Mouse (Mus musculus) cerebellum, adult 2 months (tissue): ENCODE data around the gene Rsu1. TPM values are rescaled to one million over a fixed set of nuclear protein-coding genes. Genes with fewer than 3 reads are reported as not detected.

Experiments used
- DNase-seq, 2 experiments: peaks; one replicate each; pipeline ENCODE4 v3.0.0; 2021
- H3K27ac ChIP-seq: fragments of 200-500 bp; 2 replicates; pipeline ENCODE4 v1.5.1; 2012; ENCODE audit warnings: low read length, control low read depth, inconsistent platforms; ENCODE audit not compliant: insufficient read depth
- H3K27me3 ChIP-seq: fragments of 200-500 bp; 2 replicates; pipeline ENCODE4 v1.6.1; 2012; ENCODE audit warnings: inconsistent platforms, mild to moderate bottlenecking, low read length, moderate library complexity; ENCODE audit not compliant: control insufficient read depth, insufficient read depth
- H3K4me1 ChIP-seq: fragments of 200-500 bp; 2 replicates; pipeline ENCODE4 v1.6.1; 2011; ENCODE audit warnings: low read length; ENCODE audit not compliant: control insufficient read depth, insufficient read depth
- H3K4me3 ChIP-seq: fragments of 200-500 bp; replicated peaks from 2 replicates; pipeline ENCODE3; 2011; ENCODE audit warnings: mild to moderate bottlenecking, low read depth, low read length, control low read depth; ENCODE audit not compliant: insufficient read depth
- CTCF ChIP-seq: fragments of 200-500 bp; IDR thresholded peaks from 2 replicates; pipeline ENCODE4 v1.5.1; 2011; ENCODE audit warnings: low read depth, mild to moderate bottlenecking, control low read depth, low read length, moderate library complexity, borderline replicate concordance; ENCODE audit not compliant: insufficient read depth
- POLR2A ChIP-seq: fragments of 200-500 bp; IDR thresholded peaks from 2 replicates; pipeline ENCODE4 v1.6.1; 2011; ENCODE audit warnings: low read length, control low read depth, borderline replicate concordance; ENCODE audit not compliant: insufficient read depth
- WGBS: fragments of 180-500 bp; shearing (Covaris S2); methylation state at CpG from one replicate; pipeline ENCODE4 v1.1.7; 2018; 5-methylcytosine and 5-hydroxymethylcytosine counted together
- polyA plus RNA-seq: library from polyadenylated mRNA; depleted of rRNA; stranded (reverse); fragments of >200 nt; gene quantifications from 2 replicates; pipeline ENCODE4 v1.2.3, GENCODE M21; 2012

Rsu1 gene
- polyA plus RNA-seq, 1 experiment: 34.3 TPM

- WGBS: 97% methylated on average over 5 of the region's 5 CpGs
- Histone ChIP-seq H3K27ac (no peak overlapping the region), H3K4me3 (no peak overlapping the region), H3K27me3 (no peaks in the 10 kb centered on the region), H3K4me1 (no peaks in the 10 kb centered on the region)
- no peak for DNase-seq
- no peak for TF ChIP-seq CTCF
- no peak for TF ChIP-seq POLR2A
These were observed 177.2 kb downstream of the Rsu1 start for GRCm38 (mm10) chr2:13094045-13094444.

GRCm38 (mm10) chr2:13093570-13093969 lies 177.6 kb downstream of the Rsu1 start:
- Histone ChIP-seq H3K27me3 (no peaks in the 10 kb centered on the region), H3K27ac (no peak overlapping the region), H3K4me1 (no peaks in the 10 kb centered on the region), H3K4me3 (no peak overlapping the region)
- 94% methylated on average over 1 of the region's 1 CpGs for WGBS
- no peak for DNase-seq
- TF ChIP-seq CTCF (no peak), POLR2A (no peak)

- WGBS: 89% methylated on average over 5 of the region's 5 CpGs
- H3K27me3 ChIP-seq: no peaks in the 10 kb centered on the region
- no peak for DNase-seq
- H3K4me3 ChIP-seq: no peak overlapping the region
- no peak overlapping the region for H3K27ac ChIP-seq
- H3K4me1 ChIP-seq: no peaks in the 10 kb centered on the region
- TF ChIP-seq CTCF: no peak
- no peak for TF ChIP-seq POLR2A
These were observed 179.7 kb downstream of the Rsu1 start for GRCm38 (mm10) chr2:13091399-13092015.

DNA sequence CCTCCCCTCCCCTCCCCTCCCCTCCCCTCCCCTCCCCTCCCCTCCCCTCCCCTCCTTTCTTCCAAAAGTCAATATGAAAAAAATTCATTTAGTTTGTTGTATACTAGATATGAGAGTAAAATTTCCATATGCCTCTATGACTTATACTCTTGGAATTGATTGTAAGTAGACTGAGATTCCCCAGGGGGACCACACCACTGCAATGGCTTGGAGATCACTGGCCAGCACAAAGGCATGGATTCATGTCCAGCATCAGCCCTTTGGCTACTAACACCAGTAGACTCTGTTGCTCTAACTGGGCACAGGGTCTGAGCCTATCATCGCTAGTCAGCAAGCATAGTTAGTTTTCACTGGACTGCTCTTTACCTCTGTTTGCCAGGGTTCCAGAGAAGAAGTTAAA lies 180.4 kb downstream of the Rsu1 start:
- Histone ChIP-seq H3K4me1 (no peaks in the 10 kb centered on the region), H3K27me3 (no peaks in the 10 kb centered on the region), H3K4me3 (no peak overlapping the region), H3K27ac (no peak overlapping the region)
- DNase-seq: no peak
- WGBS: 91% methylated on average over 1 of the region's 1 CpGs
- TF ChIP-seq POLR2A (no peak), CTCF (no peak)

DNA sequence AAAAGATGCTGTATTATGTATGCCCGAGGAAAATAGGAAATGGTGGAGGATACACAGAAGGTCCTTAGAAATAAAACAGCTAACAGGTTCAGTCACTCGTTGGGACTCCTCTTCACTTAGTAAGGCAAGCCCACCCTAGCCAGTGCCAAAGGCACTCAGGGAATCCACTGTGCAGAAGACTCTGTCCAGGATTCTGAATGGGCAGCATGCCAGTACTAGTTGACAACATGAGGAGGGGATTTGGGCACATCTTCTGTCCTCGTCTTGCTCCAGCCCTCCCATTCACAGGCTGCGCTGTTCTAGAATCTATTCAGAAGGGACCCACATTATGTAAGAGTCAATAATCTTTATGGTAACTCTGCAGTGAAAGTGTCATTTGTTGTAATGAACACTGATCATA lies 181.4 kb downstream of the Rsu1 start:
- no peak overlapping the region for H3K4me3 ChIP-seq
- TF ChIP-seq POLR2A: no peak
- TF ChIP-seq CTCF: no peak
- H3K27me3 ChIP-seq: no peaks in the 10 kb centered on the region
- no peak for DNase-seq
- no peak overlapping the region for H3K27ac ChIP-seq
- no peaks in the 10 kb centered on the region for H3K4me1 ChIP-seq
- WGBS: 39% methylated on average over 4 of the region's 4 CpGs

GRCm38 (mm10) chr2:13088266-13088665 lies 182.9 kb downstream of the Rsu1 start:
- no peak overlapping the region for H3K4me3 ChIP-seq
- H3K27ac ChIP-seq: no peak overlapping the region
- H3K4me1 ChIP-seq: no peaks in the 10 kb centered on the region
- H3K27me3 ChIP-seq: no peaks in the 10 kb centered on the region
- DNase-seq: no peak
- TF ChIP-seq CTCF (no peak), POLR2A (no peak)
- 46% methylated on average over 4 of the region's 4 CpGs for WGBS

- no peak for TF ChIP-seq POLR2A
- no peak overlapping the region for H3K27ac ChIP-seq
- no peaks in the 10 kb centered on the region for H3K4me1 ChIP-seq
- WGBS: 96% methylated on average over 2 of the region's 2 CpGs
- no peak for DNase-seq
- no peaks in the 10 kb centered on the region for H3K27me3 ChIP-seq
- no peak overlapping the region for H3K4me3 ChIP-seq
These were observed 183.4 kb downstream of the Rsu1 start for GRCm38 (mm10) chr2:13087811-13088210.

DNA sequence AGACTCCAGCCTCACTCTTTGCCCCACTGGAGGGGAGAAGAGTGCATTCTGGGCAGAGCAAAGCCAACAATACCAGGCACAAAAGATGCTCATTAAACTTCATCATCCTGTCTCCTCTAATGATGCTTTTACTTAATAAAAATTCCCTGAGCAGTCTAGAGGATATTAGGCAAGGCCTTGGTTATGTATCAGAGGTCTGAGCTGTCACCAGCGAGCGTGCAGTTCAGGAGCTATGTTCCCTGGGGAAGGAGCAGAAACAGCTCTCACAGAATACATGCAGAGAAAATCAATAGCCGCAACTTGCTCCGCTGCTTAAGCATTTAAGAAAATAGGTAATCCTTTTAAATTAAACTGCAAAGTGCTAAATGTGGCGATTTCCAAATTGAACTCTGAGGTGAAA lies 187.0 kb downstream of the Rsu1 start:
- no peak for DNase-seq
- Histone ChIP-seq H3K27ac (no peak overlapping the region), H3K4me1 (no peaks in the 10 kb centered on the region), H3K27me3 (no peaks in the 10 kb centered on the region), H3K4me3 (no peak overlapping the region)
- WGBS: 83% methylated on average over 5 of the region's 5 CpGs
- TF ChIP-seq CTCF: no peak
